Mouse (Mus musculus) thymus, adult 2 months (tissue): ENCODE data around the gene Elovl3. TPM values are rescaled to one million over a fixed set of nuclear protein-coding genes. Genes with fewer than 3 reads are reported as not detected.

Source experiments
- DNase-seq: peaks from one replicate; pipeline ENCODE4 v3.0.0; 2021
- H3K27ac ChIP-seq: fragments of 200-500 bp; 2 replicates; pipeline ENCODE4 v1.5.1; 2012; ENCODE audit warnings: low read length, control low read depth; ENCODE audit not compliant: control insufficient read depth, insufficient read depth
- H3K27me3 ChIP-seq: fragments of 200-500 bp; 2 replicates; pipeline ENCODE4 v1.6.1; 2012; ENCODE audit warnings: mild to moderate bottlenecking, low read length, moderate library complexity, mixed read lengths; ENCODE audit not compliant: control insufficient read depth, insufficient read depth
- H3K36me3 ChIP-seq: fragments of 200-500 bp; 2 replicates; pipeline ENCODE4 v1.6.1; 2012; ENCODE audit warnings: mild to moderate bottlenecking, low read length, moderate library complexity; ENCODE audit not compliant: control insufficient read depth, insufficient read depth
- H3K4me1 ChIP-seq: fragments of 200-500 bp; replicated peaks from 2 replicates; pipeline ENCODE4 v1.6.1; 2012; ENCODE audit warnings: low read length; ENCODE audit not compliant: control insufficient read depth, insufficient read depth
- H3K4me3 ChIP-seq: fragments of 200-500 bp; 2 replicates; pipeline ENCODE4 v1.5.1; 2012; ENCODE audit warnings: mild to moderate bottlenecking, low read length, control low read depth, moderate library complexity; ENCODE audit not compliant: control insufficient read depth, insufficient read depth
- CTCF ChIP-seq: fragments of 200-500 bp; IDR thresholded peaks from 2 replicates; pipeline ENCODE4 v1.5.1; 2012; ENCODE audit warnings: mild to moderate bottlenecking, control low read depth, low read length, moderate library complexity, borderline replicate concordance; ENCODE audit not compliant: control insufficient read depth, poor library complexity, insufficient read depth; ENCODE audit errors: extremely low read depth
- POLR2A ChIP-seq: fragments of 200-500 bp; IDR thresholded peaks from 2 replicates; pipeline ENCODE4 v1.6.1; 2012; ENCODE audit warnings: mild to moderate bottlenecking, low read length, control low read depth, moderate library complexity; ENCODE audit not compliant: control insufficient read depth, poor library complexity, insufficient read depth; ENCODE audit errors: extremely low read depth
- whole genome bisulfite sequencing: fragments of 180-500 bp; shearing (Covaris S2); methylation state at CpG from one replicate; pipeline ENCODE4 v1.1.7; 2018; 5-methylcytosine and 5-hydroxymethylcytosine counted together
- polyA plus RNA-seq: library from polyadenylated mRNA; depleted of rRNA; stranded (reverse); fragments of >200 nt; gene quantifications from 2 replicates; pipeline ENCODE4 v1.2.3, GENCODE M21; 2012; rRNA removed

Gene Elovl3
- polyA plus RNA-seq, result 0.31 and 1.7 TPM in 2 replicates

DNA sequence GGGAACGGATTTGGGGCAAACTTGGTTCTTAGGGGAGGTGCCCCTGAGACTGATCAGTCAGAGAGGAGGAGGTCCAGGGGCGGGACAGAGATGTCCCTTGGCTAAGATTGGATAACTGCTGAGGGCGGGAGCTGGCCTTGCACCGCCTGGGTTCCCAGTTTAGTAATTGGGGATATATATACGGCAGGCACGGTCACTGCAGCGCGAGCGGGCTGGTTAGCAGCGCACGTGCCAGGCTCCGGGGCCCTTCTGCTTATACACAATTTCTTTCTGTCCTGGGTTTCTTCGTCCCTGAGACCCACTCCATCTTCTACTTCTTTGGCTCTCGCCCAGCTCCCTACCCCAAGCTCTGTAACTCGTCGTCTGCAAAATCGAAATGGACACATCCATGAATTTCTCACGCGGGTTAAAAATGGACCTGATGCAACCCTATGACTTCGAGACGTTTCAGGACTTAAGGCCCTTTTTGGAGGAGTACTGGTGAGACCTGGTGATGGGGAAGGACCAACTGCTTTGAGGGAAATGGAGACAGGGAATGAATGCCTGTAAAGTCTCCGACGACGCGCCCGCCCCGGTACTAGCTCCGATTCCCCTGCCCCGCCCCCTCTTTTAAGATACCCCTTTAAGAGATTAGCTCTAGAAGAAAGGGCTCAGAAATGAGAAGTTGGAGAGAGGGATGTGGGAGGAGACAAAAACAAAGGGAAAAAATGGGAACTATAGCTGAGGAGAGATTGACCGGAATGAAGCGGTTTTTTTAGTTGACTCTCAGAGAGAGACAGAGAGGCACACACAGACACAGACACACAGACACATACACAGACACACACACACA, at the start of gene Elovl3:
Elovl3 (plus strand) TSS at position 204 of the 832 bp plus-strand sequence.
- no peaks in the 10 kb centered on the region for H3K36me3 ChIP-seq
- WGBS, result 2% methylated on average over 31 of the region's 31 CpGs
- H3K4me3 ChIP-seq, result no peak within 1 kb of the TSS
- TF ChIP-seq POLR2A (no peak), CTCF (no peak)
- peaks cover 20% of the 10 kb centered on the region for H3K4me1 ChIP-seq
- DNase-seq, result no peak
- no peak within 1 kb of the TSS for H3K27ac ChIP-seq
- peaks cover 9% of the 10 kb centered on the region; the same call in 1 of the 2 replicates for H3K27me3 ChIP-seq

DNA sequence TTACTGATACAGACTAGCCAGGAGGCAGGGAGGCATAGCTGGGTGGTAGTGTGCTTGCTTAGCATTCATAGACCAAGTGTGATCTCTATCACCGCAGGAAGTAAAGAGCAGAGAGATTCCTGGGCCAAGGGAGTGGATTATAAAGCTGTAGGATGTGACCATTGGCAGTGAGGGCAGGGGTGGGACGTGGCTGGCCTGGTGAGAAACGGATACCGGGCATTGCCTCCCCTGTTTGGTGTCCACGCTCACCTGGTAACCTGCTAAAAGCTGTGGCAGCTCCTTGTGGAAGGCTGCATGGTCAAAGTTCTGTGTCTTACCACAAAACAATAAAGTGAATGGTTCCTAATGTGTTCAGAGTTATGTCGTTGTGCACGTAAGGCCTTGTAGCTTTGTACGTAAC, 46.5 kb upstream of the Elovl3 start:
- no peak overlapping the region for H3K27ac ChIP-seq
- no peak overlapping the region for H3K4me3 ChIP-seq
- TF ChIP-seq POLR2A, result no peak
- no peak for TF ChIP-seq CTCF
- no peaks in the 10 kb centered on the region for H3K27me3 ChIP-seq
- no peaks in the 10 kb centered on the region for H3K4me1 ChIP-seq
- no peak for DNase-seq
- peaks cover 46% of the 10 kb centered on the region for H3K36me3 ChIP-seq
- WGBS, result 96% methylated on average over 8 of the region's 8 CpGs

DNA sequence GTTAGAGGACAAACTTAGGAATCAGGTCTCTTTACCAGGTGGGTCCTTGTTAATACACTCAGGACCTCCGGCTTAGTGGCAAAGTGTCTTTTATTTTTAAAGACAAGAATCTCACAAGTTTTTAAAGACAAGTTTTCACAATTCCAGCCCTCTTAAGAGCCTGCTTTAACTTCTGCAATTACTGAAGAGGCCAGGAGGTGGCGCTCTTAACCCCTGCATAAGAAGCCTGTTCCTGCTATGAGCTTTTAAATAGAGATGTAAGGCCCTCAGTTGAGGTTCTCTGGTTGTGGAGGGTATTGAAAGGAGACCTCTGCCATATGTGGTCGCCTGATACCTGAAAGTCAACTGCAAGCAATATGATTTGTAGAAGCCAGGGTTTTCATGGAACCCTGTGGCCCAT, 45.4 kb upstream of the Elovl3 start:
- Histone ChIP-seq H3K4me1 (no peaks in the 10 kb centered on the region), H3K27me3 (no peaks in the 10 kb centered on the region), H3K36me3 (peaks cover 37% of the 10 kb centered on the region), H3K27ac (no peak overlapping the region), H3K4me3 (no peak overlapping the region)
- 44% methylated on average over 3 of the region's 3 CpGs for WGBS
- no peak for TF ChIP-seq CTCF
- peak; percentile 36 for DNase-seq

DNA sequence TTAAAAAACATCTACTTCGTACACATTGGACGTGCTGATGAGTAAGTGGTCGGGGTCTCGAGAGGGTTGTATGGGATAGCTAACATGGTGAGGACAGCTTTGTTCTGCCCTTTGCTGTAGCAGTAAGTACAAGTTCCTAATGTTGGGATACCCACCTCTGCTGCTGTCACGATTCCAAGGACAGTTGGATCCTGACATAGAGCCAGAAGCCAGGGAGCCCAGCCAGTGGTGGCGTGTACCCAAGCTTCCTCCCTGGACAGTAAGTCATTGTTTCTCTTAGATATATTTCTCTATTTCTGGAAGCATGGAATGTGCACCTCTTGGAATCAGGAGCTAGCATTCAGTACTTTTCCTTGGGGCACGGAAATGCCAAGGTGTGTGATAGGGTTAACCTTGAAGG, 43.8 kb upstream of the Elovl3 start:
- Histone ChIP-seq H3K4me3 (no peak overlapping the region), H3K27ac (no peak overlapping the region), H3K4me1 (no peaks in the 10 kb centered on the region), H3K27me3 (no peaks in the 10 kb centered on the region), H3K36me3 (peaks cover 22% of the 10 kb centered on the region)
- WGBS, result 93% methylated on average over 7 of the region's 7 CpGs
- no peak for DNase-seq
- TF ChIP-seq POLR2A, result no peak
- TF ChIP-seq CTCF, result no peak

DNA sequence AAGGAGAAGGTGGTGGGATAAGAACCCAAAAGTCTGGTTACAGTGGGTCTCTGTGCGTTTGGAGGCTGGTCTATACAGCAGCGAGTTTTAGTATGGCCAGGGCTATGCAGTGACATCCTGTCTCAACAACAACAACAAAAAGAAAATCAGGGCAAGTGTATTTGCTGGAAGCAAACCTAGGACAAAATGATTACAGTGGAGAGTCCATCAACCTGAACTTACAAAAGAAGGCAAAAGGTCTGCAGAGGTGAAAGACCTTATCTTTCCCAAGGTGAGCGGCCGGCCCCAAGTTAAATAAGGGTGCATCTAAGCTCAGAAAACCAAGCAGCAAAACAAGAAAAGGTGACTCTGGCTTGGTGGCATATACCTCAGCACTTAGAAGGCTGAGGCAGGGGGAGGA, 40.1 kb upstream of the Elovl3 start:
- TF ChIP-seq CTCF, result no peak

DNA sequence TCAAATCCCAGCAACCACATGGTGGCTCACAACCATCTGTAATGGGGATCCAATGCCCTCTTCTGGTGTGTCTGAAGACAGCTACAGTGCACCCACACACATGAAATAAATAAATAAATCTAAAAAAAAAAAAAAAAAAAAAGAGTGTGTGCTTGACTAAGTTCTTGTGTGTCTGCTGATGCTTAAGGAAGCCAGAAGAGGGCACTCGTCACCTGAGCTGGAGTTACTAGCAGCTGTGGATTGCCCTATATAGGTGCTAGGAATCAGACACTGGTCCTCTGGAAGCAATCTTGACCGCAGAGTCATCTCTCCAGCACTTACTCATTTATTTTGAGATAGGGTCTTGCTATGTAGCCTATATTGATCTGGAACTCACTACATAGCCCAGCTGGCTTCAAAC, 37.6 kb upstream of the Elovl3 start:
- H3K36me3 ChIP-seq, result no peaks in the 10 kb centered on the region
- no peaks in the 10 kb centered on the region for H3K4me1 ChIP-seq
- no peak overlapping the region for H3K27ac ChIP-seq
- H3K4me3 ChIP-seq, result no peak overlapping the region
- TF ChIP-seq CTCF (no peak), POLR2A (no peak)
- H3K27me3 ChIP-seq, result no peaks in the 10 kb centered on the region
- DNase-seq, result no peak
- WGBS, result 95% methylated on average over 2 of the region's 2 CpGs

More for the DNA sequence above, 40.1 kb upstream of the Elovl3 start:
- no peak for DNase-seq
- Histone ChIP-seq H3K27ac (no peak overlapping the region), H3K36me3 (no peaks in the 10 kb centered on the region), H3K27me3 (no peaks in the 10 kb centered on the region), H3K4me3 (no peak overlapping the region), H3K4me1 (no peaks in the 10 kb centered on the region)
- 90% methylated on average over 4 of the region's 4 CpGs for WGBS

DNA sequence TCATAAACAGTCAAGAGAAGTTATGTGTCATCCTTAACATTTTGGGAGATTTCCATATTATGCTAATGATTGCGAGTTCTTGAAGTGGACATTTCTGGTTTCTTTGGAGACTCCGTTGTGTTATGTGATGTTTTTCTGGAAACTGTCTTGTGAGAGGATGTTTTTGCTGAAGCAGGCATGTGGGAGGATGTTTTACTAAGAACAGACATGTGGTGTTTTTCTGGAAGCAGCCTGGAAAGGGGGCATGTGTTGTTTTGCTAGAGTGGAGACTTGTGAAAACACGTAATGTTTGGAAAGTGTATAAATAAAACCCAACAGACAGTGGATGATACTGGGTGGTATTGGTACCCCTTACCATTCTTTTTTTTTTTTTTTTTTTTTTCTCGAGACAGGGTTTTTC, 36.4 kb upstream of the Elovl3 start:
- TF ChIP-seq CTCF, result no peak
- TF ChIP-seq POLR2A, result no peak
- no peaks in the 10 kb centered on the region for H3K36me3 ChIP-seq
- H3K4me1 ChIP-seq, result no peaks in the 10 kb centered on the region
- H3K4me3 ChIP-seq, result no peak overlapping the region
- DNase-seq, result no peak
- 92% methylated on average over 4 of the region's 4 CpGs for WGBS
- H3K27me3 ChIP-seq, result no peaks in the 10 kb centered on the region
- no peak overlapping the region for H3K27ac ChIP-seq
